Mouse (Mus musculus) regulatory T cell (primary cell): ENCODE data around the gene Ubxn2a.
"Not testable (repeated sequence)": the region's sequence is repeated elsewhere in the genome, so short reads cannot be mapped to it uniquely, and the experiment has no call there.

Experiments used
- in situ Hi-C: fragments of 300-600 bp; cut with MboI, MseI; formaldehyde crosslinking; loops from one replicate; pipeline ENCODE4 v1.15.1; 2025; ENCODE audit warnings: high pct_unique_total_duplicates

Ubxn2a gene

GRCm38 (mm10) chr12:4906951-4907906 lies at the start of gene Ubxn2a:
Gene Ubxn2a, minus strand, starts transcription at chr12:4907705.
- in situ Hi-C loops: loop anchor here (10.0 kb wide), 1 partner anchor 1482 kb away; the partner anchor contains the start of gene Asxl2

GRCm38 (mm10) chr12:4953156-4953555 lies 45.7 kb upstream of the Ubxn2a start:
- in situ Hi-C loops: no loop called here

- in situ Hi-C loops: no loop called here
Measured at GRCm38 (mm10) chr12:4952272-4952671, 44.8 kb upstream of the Ubxn2a start.

GRCm38 (mm10) chr12:4930820-4931548 lies 23.5 kb upstream of the Ubxn2a start:
- in situ Hi-C loops: no loop called here

- in situ Hi-C loops: no loop called here
Measured at GRCm38 (mm10) chr12:4928197-4928596, 20.7 kb upstream of the Ubxn2a start.

- in situ Hi-C loops: no loop called here
Measured at GRCm38 (mm10) chr12:4917805-4918591, 10.5 kb upstream of the Ubxn2a start.

- in situ Hi-C loops: no loop called here
Measured at GRCm38 (mm10) chr12:4916994-4917804, 9.7 kb upstream of the Ubxn2a start, which contains the start of gene Atad2b. Gene Atad2b, plus strand, starts transcription at chr12:4917353.

- in situ Hi-C loops: loop anchor here (5.0 kb wide), 1 partner anchor 78 kb away; no protein-coding TSS in a partner anchor
Measured at GRCm38 (mm10) chr12:4914944-4915343, 7.4 kb upstream of the Ubxn2a start.

- in situ Hi-C loops: loop anchor here (5.0 kb wide), 1 partner anchor 77 kb away; no protein-coding TSS in a partner anchor
Measured at GRCm38 (mm10) chr12:4914441-4914840, 6.9 kb upstream of the Ubxn2a start.

- in situ Hi-C loops: loop anchor here (5.0 kb wide), 1 partner anchor 74 kb away; no protein-coding TSS in a partner anchor
Measured at GRCm38 (mm10) chr12:4911716-4912115, 4.2 kb upstream of the Ubxn2a start.

- in situ Hi-C loops: loop anchor here (5.0 kb wide), 1 partner anchor 73 kb away; no protein-coding TSS in a partner anchor
Measured at GRCm38 (mm10) chr12:4910496-4910895, 3.0 kb upstream of the Ubxn2a start.

GRCm38 (mm10) chr12:4908391-4908790 lies 886 bp upstream of the Ubxn2a start:
- in situ Hi-C loops: loop anchor here (10.0 kb wide), 1 partner anchor 1484 kb away; the partner anchor contains the start of gene Asxl2

GRCm38 (mm10) chr12:4906476-4906875 lies 1.0 kb downstream of the Ubxn2a start:
- in situ Hi-C loops: loop anchor here (10.0 kb wide), 1 partner anchor 1482 kb away; the partner anchor contains the start of gene Asxl2

- in situ Hi-C loops: loop anchor here (10.0 kb wide), 1 partner anchor 1481 kb away; the partner anchor contains the start of gene Asxl2
Measured at GRCm38 (mm10) chr12:4905946-4906345, 1.6 kb downstream of the Ubxn2a start.

GRCm38 (mm10) chr12:4898024-4898423 lies 9.5 kb downstream of the Ubxn2a start:
- in situ Hi-C loops: no loop called here

- in situ Hi-C loops: no loop called here
Measured at GRCm38 (mm10) chr12:4889891-4890290, 17.6 kb downstream of the Ubxn2a start.

GRCm38 (mm10) chr12:4889251-4889650 lies 18.3 kb downstream of the Ubxn2a start:
- in situ Hi-C loops: no loop called here

GRCm38 (mm10) chr12:4888739-4889138 lies 18.8 kb downstream of the Ubxn2a start:
- in situ Hi-C loops: no loop called here

GRCm38 (mm10) chr12:4886581-4886980 lies 20.9 kb downstream of the Ubxn2a start:
- in situ Hi-C loops: not testable (repeated sequence)

- in situ Hi-C loops: no loop called here
Measured at GRCm38 (mm10) chr12:4885062-4885461, 22.4 kb downstream of the Ubxn2a start.
